Mouse (Mus musculus) hindbrain, embryonic 16.5 days (tissue): ENCODE measurements at regions not wholly inside any gene's neighbourhood (a gene's known extent, or its start where the extent isn't known, plus 50 kb on each side); places are given as distances from the start of the nearest gene placed in this dataset.

ENCODE experiments used
- ATAC-seq: fragments of 200-750 bp; cut with Nextera tagmentation; 2 replicates; pipeline ENCODE4 v1.8.0; 2017; ENCODE audit warnings: moderate TSS enrichment, moderate library complexity
- H3K27ac ChIP-seq: fragments of 300-500 bp; sonication (generic); 2 replicates; pipeline ENCODE4 v1.5.1; 2014; ENCODE audit warnings: low read depth, mild to moderate bottlenecking, control low read depth, low read length, moderate library complexity
- H3K27me3 ChIP-seq: fragments of 300-500 bp; sonication (generic); replicated peaks from 2 replicates; pipeline ENCODE4 v1.6.1; 2014; ENCODE audit warnings: low read length; ENCODE audit not compliant: control insufficient read depth, insufficient read depth
- H3K36me3 ChIP-seq: fragments of 300-500 bp; sonication (generic); 2 replicates; pipeline ENCODE4 v1.6.1; 2014; ENCODE audit warnings: mild to moderate bottlenecking, low read length, moderate library complexity, mixed read lengths; ENCODE audit not compliant: control insufficient read depth, insufficient read depth
- H3K4me1 ChIP-seq: fragments of 300-500 bp; sonication (generic); 2 replicates; pipeline ENCODE4 v1.6.1; 2014; ENCODE audit warnings: low read depth, low read length; ENCODE audit not compliant: control insufficient read depth, insufficient read depth
- H3K4me2 ChIP-seq: fragments of 300-500 bp; sonication (generic); 2 replicates; pipeline ENCODE4 v1.6.1; 2014; ENCODE audit warnings: mild to moderate bottlenecking, low read length, control low read depth, moderate library complexity
- H3K4me3 ChIP-seq: fragments of 300-500 bp; sonication (generic); 2 replicates; pipeline ENCODE4 v1.5.1; 2014; ENCODE audit warnings: mild to moderate bottlenecking, low read length, control low read depth, moderate library complexity
- H3K9ac ChIP-seq: fragments of 300-500 bp; sonication (generic); 2 replicates; pipeline ENCODE4 v1.6.1; 2014; ENCODE audit warnings: low read depth, mild to moderate bottlenecking, control low read depth, low read length, moderate library complexity
- H3K9me3 ChIP-seq: fragments of 300-500 bp; sonication (generic); 2 replicates; pipeline ENCODE4 v1.6.1; 2014; ENCODE audit warnings: mild to moderate bottlenecking, low read length, moderate library complexity; ENCODE audit not compliant: control insufficient read depth
- WGBS: fragments of 180-500 bp; shearing (Covaris S2); extraction: QIAGEN DNeasy Blood & Tissue Kit; methylation state at CpG from one replicate; pipeline ENCODE4 v1.1.7; 2014; 5-methylcytosine and 5-hydroxymethylcytosine counted together

- Histone ChIP-seq H3K36me3 (no peaks in the 10 kb centered on the region), H3K27ac (no peak overlapping the region), H3K9ac (no peak overlapping the region), H3K4me1 (no peaks in the 10 kb centered on the region), H3K27me3 (no peaks in the 10 kb centered on the region), H3K4me2 (no peak overlapping the region), H3K9me3 (no peaks in the 10 kb centered on the region), H3K4me3 (no peak overlapping the region)
- 74% methylated on average over 5 of the region's 5 CpGs for WGBS
- ATAC-seq = no peak
These were observed 394.3 kb downstream of the Pik3r1 start for GRCm38 (mm10) chr13:101373581-101374189.

GRCm38 (mm10) chr13:101371906-101372305, 396.1 kb downstream of the Pik3r1 start:
- Histone ChIP-seq H3K36me3 (no peaks in the 10 kb centered on the region), H3K4me3 (no peak overlapping the region), H3K4me2 (no peak overlapping the region), H3K4me1 (no peaks in the 10 kb centered on the region), H3K27me3 (no peaks in the 10 kb centered on the region), H3K27ac (no peak overlapping the region), H3K9me3 (no peaks in the 10 kb centered on the region), H3K9ac (no peak overlapping the region)
- WGBS = 94% methylated on average over 1 of the region's 1 CpGs
- ATAC-seq = no peak

- Histone ChIP-seq H3K9ac (no peak overlapping the region), H3K4me3 (no peak overlapping the region), H3K9me3 (no peaks in the 10 kb centered on the region), H3K27ac (no peak overlapping the region), H3K4me1 (no peaks in the 10 kb centered on the region), H3K36me3 (no peaks in the 10 kb centered on the region), H3K27me3 (no peaks in the 10 kb centered on the region), H3K4me2 (no peak overlapping the region)
- ATAC-seq = no peak
- WGBS = 82% methylated on average over 5 of the region's 5 CpGs
These were observed 399.8 kb downstream of the Pik3r1 start for GRCm38 (mm10) chr13:101368170-101368569.

- no peak overlapping the region for H3K4me3 ChIP-seq
- WGBS = 89% methylated on average over 3 of the region's 3 CpGs
- peak; percentile 56; the same call in 1 of the 2 replicates for ATAC-seq
- H3K9me3 ChIP-seq = peaks cover 3% of the 10 kb centered on the region; the same call in 1 of the 2 replicates
- H3K27ac ChIP-seq = no peak overlapping the region
- H3K9ac ChIP-seq = no peak overlapping the region
- no peak overlapping the region for H3K4me2 ChIP-seq
- H3K27me3 ChIP-seq = no peaks in the 10 kb centered on the region
- no peaks in the 10 kb centered on the region for H3K36me3 ChIP-seq
- no peaks in the 10 kb centered on the region for H3K4me1 ChIP-seq
These were observed 412.7 kb downstream of the Pik3r1 start for GRCm38 (mm10) chr13:101355363-101355762.

GRCm38 (mm10) chr13:101351123-101351522, 416.9 kb downstream of the Pik3r1 start:
- no peak overlapping the region for H3K9ac ChIP-seq

GRCm38 (mm10) chr13:101349354-101349753, 418.7 kb downstream of the Pik3r1 start:
- whole genome bisulfite sequencing = 79% methylated on average over 2 of the region's 2 CpGs
- Histone ChIP-seq H3K9ac (no peak overlapping the region), H3K36me3 (no peaks in the 10 kb centered on the region), H3K4me3 (no peak overlapping the region), H3K4me1 (no peaks in the 10 kb centered on the region), H3K27me3 (no peaks in the 10 kb centered on the region), H3K27ac (no peak overlapping the region), H3K9me3 (peaks cover 3% of the 10 kb centered on the region; the same call in 1 of the 2 replicates), H3K4me2 (no peak overlapping the region)
- no peak for ATAC-seq

More at GRCm38 (mm10) chr13:101351123-101351522, 416.9 kb downstream of the Pik3r1 start:
- Histone ChIP-seq H3K4me2 (no peak overlapping the region), H3K9me3 (peaks cover 3% of the 10 kb centered on the region; the same call in 1 of the 2 replicates), H3K4me1 (no peaks in the 10 kb centered on the region), H3K36me3 (no peaks in the 10 kb centered on the region), H3K4me3 (no peak overlapping the region), H3K27ac (no peak overlapping the region), H3K27me3 (no peaks in the 10 kb centered on the region)
- WGBS = 86% methylated on average over 4 of the region's 4 CpGs
- no peak for ATAC-seq

- Histone ChIP-seq H3K9me3 (no peaks in the 10 kb centered on the region), H3K4me2 (no peak overlapping the region), H3K36me3 (no peaks in the 10 kb centered on the region), H3K27me3 (no peaks in the 10 kb centered on the region), H3K4me1 (no peaks in the 10 kb centered on the region), H3K4me3 (no peak overlapping the region), H3K9ac (no peak overlapping the region), H3K27ac (no peak overlapping the region)
- 83% methylated on average over 3 of the region's 3 CpGs for WGBS
- ATAC-seq = no peak
These were observed 429.6 kb downstream of the Pik3r1 start for GRCm38 (mm10) chr13:101338280-101338872.

GRCm38 (mm10) chr13:101318621-101319020, 449.4 kb downstream of the Pik3r1 start:
- Histone ChIP-seq H3K4me2 (no peak overlapping the region), H3K9ac (no peak overlapping the region), H3K27ac (no peak overlapping the region), H3K4me3 (no peak overlapping the region), H3K9me3 (no peaks in the 10 kb centered on the region), H3K27me3 (no peaks in the 10 kb centered on the region), H3K36me3 (no peaks in the 10 kb centered on the region), H3K4me1 (no peaks in the 10 kb centered on the region)
- no peak for ATAC-seq
- 59% methylated on average over 4 of the region's 4 CpGs for WGBS

GRCm38 (mm10) chr13:101316336-101316735, 451.7 kb downstream of the Pik3r1 start:
- H3K9me3 ChIP-seq = no peaks in the 10 kb centered on the region
- H3K9ac ChIP-seq = no peak overlapping the region
- no peaks in the 10 kb centered on the region for H3K36me3 ChIP-seq
- H3K4me3 ChIP-seq = no peak overlapping the region
- ATAC-seq = no peak
- no peak overlapping the region for H3K27ac ChIP-seq
- no peak overlapping the region for H3K4me2 ChIP-seq
- WGBS = 79% methylated on average over 4 of the region's 4 CpGs
- H3K27me3 ChIP-seq = no peaks in the 10 kb centered on the region
- H3K4me1 ChIP-seq = no peaks in the 10 kb centered on the region
